Mouse (Mus musculus) midbrain, embryonic 11.5 days (tissue): Measurements from ENCODE around the gene Elobl. TPM values are rescaled to one million over a fixed set of nuclear protein-coding genes. Genes with fewer than 3 reads are reported as not detected.
A peak's percentile ranks its signal among the peaks of the same experiment; 100 is the strongest.

Experiments
- ATAC-seq: fragments of 200-750 bp; cut with Nextera tagmentation; 2 replicates; pipeline ENCODE4 v1.8.0; 2017; ENCODE audit warnings: moderate TSS enrichment, moderate library complexity; ENCODE audit not compliant: low FRiP score
- DNase-seq: peaks from one replicate; pipeline ENCODE4 v3.0.0; 2015; ENCODE audit warnings: low spot score; ENCODE audit errors: missing footprints
- H3K27ac ChIP-seq: fragments of 300-500 bp; sonication (generic); 2 replicates; pipeline ENCODE4 v1.5.1; 2014; ENCODE audit warnings: low read depth, low read length
- H3K27me3 ChIP-seq: fragments of 300-500 bp; sonication (generic); 2 replicates; pipeline ENCODE4 v1.6.1; 2014; ENCODE audit warnings: mild to moderate bottlenecking, low read length, moderate library complexity, mixed read lengths; ENCODE audit not compliant: control insufficient read depth, insufficient read depth
- H3K36me3 ChIP-seq: fragments of 300-500 bp; sonication (generic); 2 replicates; pipeline ENCODE4 v1.6.1; 2014; ENCODE audit warnings: mild to moderate bottlenecking, low read length, moderate library complexity, mixed read lengths; ENCODE audit not compliant: control insufficient read depth, insufficient read depth
- H3K4me1 ChIP-seq: fragments of 300-500 bp; sonication (generic); 2 replicates; pipeline ENCODE4 v1.6.1; 2014; ENCODE audit warnings: low read length; ENCODE audit not compliant: control insufficient read depth, insufficient read depth
- H3K4me2 ChIP-seq: fragments of 300-500 bp; sonication (generic); 2 replicates; pipeline ENCODE4 v1.6.1; 2014; ENCODE audit warnings: mild to moderate bottlenecking, moderate library complexity
- H3K4me3 ChIP-seq: fragments of 300-500 bp; sonication (generic); 2 replicates; pipeline ENCODE4 v1.5.1; 2014; ENCODE audit warnings: low read depth, low read length
- H3K9ac ChIP-seq: fragments of 300-500 bp; sonication (generic); 2 replicates; pipeline ENCODE4 v1.6.1; 2014; ENCODE audit warnings: low read length
- H3K9me3 ChIP-seq: fragments of 300-500 bp; sonication (generic); 2 replicates; pipeline ENCODE4 v1.6.1; 2016; ENCODE audit warnings: low read length; ENCODE audit not compliant: control insufficient read depth
- WGBS: fragments of 180-500 bp; shearing (Covaris S2); extraction: QIAGEN DNeasy Blood & Tissue Kit; methylation state at CpG from one replicate; pipeline ENCODE4 v1.1.7; 2014; 5-methylcytosine and 5-hydroxymethylcytosine counted together
- polyA plus RNA-seq: library from polyadenylated mRNA; unstranded; fragments of >200 nt; fragmentation: Nextera tagmentation; extraction: Ambion mirVana; gene quantifications from 2 replicates; pipeline ENCODE4 v1.2.1, GENCODE M21; 2014

The Elobl gene
- polyA plus RNA-seq, 1 experiment from 2014 or later: not detected

DNA sequence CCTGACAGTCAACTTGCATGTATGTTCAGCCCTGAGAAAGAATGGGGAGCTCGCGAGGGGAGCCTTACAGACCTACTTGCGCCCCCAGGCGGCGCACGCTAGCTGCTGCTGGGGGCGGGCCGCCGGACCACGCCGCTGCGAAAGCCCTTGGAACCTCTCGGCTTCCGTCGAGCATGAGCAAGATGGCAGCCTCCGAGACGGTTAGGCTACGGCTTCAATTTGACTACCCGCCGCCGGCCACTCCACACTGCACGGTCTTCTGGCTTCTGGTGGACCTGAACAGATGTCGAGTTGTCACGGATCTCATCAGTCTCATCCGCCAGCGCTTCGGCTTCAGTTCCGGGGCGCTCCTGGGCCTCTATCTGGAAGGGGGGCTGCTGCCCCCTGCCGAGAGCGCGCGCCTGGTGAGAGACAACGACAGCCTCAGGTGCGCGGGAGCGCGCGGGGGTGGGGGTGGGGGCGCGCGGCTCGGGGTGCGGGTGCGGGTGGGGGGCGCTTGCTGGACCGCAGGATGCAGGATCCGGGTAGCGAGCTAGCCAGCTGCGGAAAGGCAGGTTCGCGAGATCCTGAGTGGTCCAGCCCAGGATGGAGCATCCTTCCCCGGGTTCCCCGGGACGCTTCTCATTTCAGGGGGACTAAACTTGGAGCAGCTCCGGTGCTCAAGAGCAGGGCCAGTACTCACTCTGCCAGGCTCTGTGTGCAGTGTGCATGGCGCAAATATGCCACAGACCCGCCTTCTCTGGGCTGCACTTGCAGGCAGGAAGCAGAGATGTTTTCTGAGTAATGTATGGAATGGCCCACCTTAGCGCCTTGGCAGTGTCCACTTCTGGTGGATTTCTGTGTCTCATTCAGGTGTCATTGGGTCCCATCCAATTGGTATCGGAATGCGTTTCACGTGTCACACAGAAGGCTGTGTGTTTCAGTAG, 7.3 kb upstream of the Elobl start:
- no peaks in the 10 kb centered on the region for H3K27me3 ChIP-seq
- peak overlapping the region; percentile 81 for H3K27ac ChIP-seq
- peak overlapping the region; percentile 84 for H3K9ac ChIP-seq
- peak; percentile 99 for DNase-seq
- WGBS: 1% methylated on average over 60 of the region's 62 CpGs
- H3K9me3 ChIP-seq: no peaks in the 10 kb centered on the region
- peak overlapping the region; percentile 69 for H3K4me2 ChIP-seq
- H3K4me3 ChIP-seq: peak overlapping the region; percentile 70
- ATAC-seq: peak; percentile 90
- H3K4me1 ChIP-seq: peaks cover 5% of the 10 kb centered on the region
- H3K36me3 ChIP-seq: no peaks in the 10 kb centered on the region

DNA sequence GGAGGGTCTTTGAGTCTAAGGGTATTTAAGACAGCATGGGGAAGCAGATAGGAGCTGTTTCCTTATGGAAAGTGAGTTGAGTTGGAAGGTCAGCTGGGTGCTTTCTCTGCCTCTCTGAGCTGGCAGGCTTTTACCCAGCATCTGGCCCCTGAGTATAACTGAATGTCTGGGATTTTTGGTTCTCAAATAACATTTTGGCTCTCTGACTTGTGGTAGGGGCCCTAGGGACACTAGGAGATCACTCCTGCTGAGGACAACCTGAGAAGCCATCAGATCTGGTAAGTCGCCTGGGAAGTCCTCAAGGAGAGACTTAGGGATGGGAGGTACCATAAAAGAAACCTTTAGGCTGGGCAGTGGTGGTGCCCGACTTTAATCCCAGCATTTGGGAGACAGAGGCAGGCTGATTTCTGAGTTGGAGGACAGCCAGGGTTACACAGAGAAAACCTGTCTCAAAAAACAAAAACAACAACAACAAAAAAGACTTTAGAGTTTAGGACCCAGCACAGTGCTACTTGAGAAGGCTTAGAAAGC, 3.5 kb upstream of the Elobl start, which contains the start of gene Coil:
Coil (plus strand) TSS at position 51 of the 531 bp plus-strand sequence.
- WGBS: 36% methylated on average over 2 of the region's 2 CpGs
- Histone ChIP-seq H3K4me1 (peaks cover 5% of the 10 kb centered on the region), H3K9ac (no peak within 1 kb of the TSS), H3K4me2 (no peak within 1 kb of the TSS), H3K36me3 (no peaks in the 10 kb centered on the region), H3K4me3 (no peak within 1 kb of the TSS), H3K9me3 (no peaks in the 10 kb centered on the region), H3K27ac (no peak within 1 kb of the TSS), H3K27me3 (no peaks in the 10 kb centered on the region)
- no peak for DNase-seq
- ATAC-seq: no peak

DNA sequence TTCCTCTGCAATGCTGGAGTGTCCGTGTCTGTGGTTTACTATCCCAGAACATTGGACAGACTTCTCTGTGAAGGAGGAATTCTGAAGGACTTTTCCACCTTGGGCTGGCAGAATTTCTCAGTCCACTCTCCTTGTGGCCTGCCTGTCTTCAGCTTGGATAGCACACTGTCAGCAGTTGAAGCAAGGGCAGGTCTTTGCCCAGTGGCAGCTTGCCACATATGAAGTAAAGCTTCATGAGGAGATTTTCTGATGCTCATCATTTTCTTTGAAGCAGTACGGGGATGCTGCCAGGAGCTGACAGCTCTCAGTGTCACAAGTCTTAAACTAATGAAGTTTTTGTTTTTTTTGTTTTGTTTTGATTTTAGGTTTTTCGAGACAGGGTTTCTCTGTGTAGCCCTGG, 7.9 kb downstream of the Elobl start:
- H3K9me3 ChIP-seq: no peaks in the 10 kb centered on the region
- no peak overlapping the region for H3K27ac ChIP-seq
- no peaks in the 10 kb centered on the region for H3K36me3 ChIP-seq
- H3K4me2 ChIP-seq: no peak overlapping the region
- H3K4me3 ChIP-seq: no peak overlapping the region
- H3K9ac ChIP-seq: no peak overlapping the region
- no peaks in the 10 kb centered on the region for H3K27me3 ChIP-seq
- H3K4me1 ChIP-seq: peaks cover 6% of the 10 kb centered on the region
- DNase-seq: no peak
- ATAC-seq: no peak
- WGBS: 83% methylated on average over 3 of the region's 3 CpGs

DNA sequence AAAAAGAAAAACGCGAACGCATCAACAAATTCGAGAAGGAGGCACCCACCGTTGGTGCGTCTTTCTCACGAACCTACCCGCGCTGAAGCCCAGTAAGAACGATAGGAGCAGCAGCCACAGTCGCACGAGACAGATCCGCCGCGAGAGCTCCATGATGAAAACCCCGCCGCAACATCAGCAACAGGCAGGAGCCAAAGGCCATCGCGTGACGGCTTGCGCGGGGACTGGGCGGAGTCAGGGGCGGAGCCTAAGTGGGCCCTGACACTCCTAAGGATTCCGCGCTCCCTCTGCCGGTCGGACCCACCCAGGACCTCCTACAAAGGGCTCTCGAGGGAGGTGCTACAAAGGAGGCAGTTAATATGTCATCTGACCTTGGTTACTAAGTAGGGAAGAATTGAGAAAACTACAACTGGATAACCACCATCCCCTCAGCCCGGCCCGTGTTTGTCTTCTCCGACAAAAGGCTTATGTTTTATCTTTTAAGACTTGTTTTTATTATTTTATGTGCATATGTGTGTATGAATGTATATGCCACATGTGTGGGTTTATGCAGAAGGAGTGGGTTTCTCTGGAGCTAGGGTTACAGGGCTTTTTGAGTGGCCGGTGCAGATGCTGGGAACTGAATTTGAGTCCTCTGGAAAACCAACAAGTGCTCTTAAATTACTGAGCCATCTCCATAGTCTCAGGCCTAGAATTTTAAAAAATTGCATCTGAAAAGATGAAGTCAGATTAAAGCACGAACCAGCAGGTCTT, 11.3 kb downstream of the Elobl start, which contains the start of gene Scpep1:
Scpep1 (minus strand) TSS at position 249 of the 753 bp plus-strand sequence.
- H3K4me1 ChIP-seq: peaks cover 6% of the 10 kb centered on the region
- 5% methylated on average over 34 of the region's 34 CpGs for WGBS
- H3K4me3 ChIP-seq: peak within 1 kb of the TSS; percentile 47
- ATAC-seq: peak; percentile 98
- H3K27ac ChIP-seq: no peak within 1 kb of the TSS; the same call in 1 of the 2 replicates
- H3K9me3 ChIP-seq: no peaks in the 10 kb centered on the region
- H3K9ac ChIP-seq: peak within 1 kb of the TSS; percentile 60
- no peaks in the 10 kb centered on the region for H3K36me3 ChIP-seq
- DNase-seq: peak; percentile 100
- H3K27me3 ChIP-seq: no peaks in the 10 kb centered on the region
- H3K4me2 ChIP-seq: peak within 1 kb of the TSS; percentile 52

DNA sequence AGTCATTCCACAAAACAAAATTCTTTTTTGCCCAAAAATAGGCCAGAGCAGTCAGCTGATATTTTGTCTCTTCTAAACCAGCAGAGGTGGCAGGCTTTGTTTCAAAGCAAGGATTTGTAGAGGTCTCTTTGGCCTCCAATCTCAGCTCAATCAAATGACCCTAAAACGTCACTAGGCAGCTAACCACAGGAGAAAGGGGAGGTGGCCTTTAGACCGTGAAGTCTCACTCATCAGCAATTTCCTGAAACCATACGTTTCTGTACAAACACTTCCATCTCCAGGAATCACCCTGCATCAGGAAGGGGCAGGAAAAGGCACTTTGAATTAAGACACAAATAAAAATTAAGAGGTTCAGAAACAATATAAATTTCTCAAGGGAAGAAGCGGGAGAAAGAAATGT, 11.9 kb downstream of the Elobl start:
- H3K4me1 ChIP-seq: peaks cover 6% of the 10 kb centered on the region
- no peak overlapping the region; the same call in 1 of the 2 replicates for H3K27ac ChIP-seq
- no peaks in the 10 kb centered on the region for H3K36me3 ChIP-seq
- WGBS: under 1% methylated on average over 4 of the region's 4 CpGs
- H3K9ac ChIP-seq: peak overlapping the region; percentile 60
- DNase-seq (no peak), ATAC-seq (peak; percentile 69)
- no peaks in the 10 kb centered on the region for H3K27me3 ChIP-seq
- peak overlapping the region; percentile 52 for H3K4me2 ChIP-seq
- no peaks in the 10 kb centered on the region for H3K9me3 ChIP-seq
- H3K4me3 ChIP-seq: peak overlapping the region; percentile 47

DNA sequence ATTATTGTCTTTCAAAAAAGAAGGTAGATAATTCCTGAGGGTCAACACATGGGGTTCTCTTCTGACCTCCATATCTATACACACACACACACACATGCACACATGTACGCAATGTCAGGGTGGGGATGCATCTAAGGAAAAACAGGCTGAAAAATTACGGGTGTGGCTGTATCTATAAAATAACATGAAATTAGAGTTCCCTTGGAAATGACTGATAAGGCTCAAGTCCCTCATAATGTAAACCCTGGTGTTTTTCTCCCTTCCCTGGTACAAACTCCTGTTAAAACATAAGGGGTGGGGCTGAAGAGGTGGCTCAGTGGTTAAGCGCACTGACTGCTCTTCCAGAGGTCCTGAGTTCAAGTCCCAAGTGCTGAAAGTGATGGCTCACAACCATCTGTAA, 13.1 kb downstream of the Elobl start:
- DNase-seq: no peak
- H3K9ac ChIP-seq: no peak overlapping the region
- H3K27ac ChIP-seq: no peak overlapping the region
- no peak for ATAC-seq
- H3K4me2 ChIP-seq: peak overlapping the region; percentile 20; the same call in 1 of the 2 replicates
- H3K27me3 ChIP-seq: no peaks in the 10 kb centered on the region
- H3K4me1 ChIP-seq: peaks cover 6% of the 10 kb centered on the region
- H3K4me3 ChIP-seq: no peak overlapping the region
- 97% methylated on average over 3 of the region's 3 CpGs for WGBS
- H3K9me3 ChIP-seq: no peaks in the 10 kb centered on the region
- H3K36me3 ChIP-seq: no peaks in the 10 kb centered on the region

DNA sequence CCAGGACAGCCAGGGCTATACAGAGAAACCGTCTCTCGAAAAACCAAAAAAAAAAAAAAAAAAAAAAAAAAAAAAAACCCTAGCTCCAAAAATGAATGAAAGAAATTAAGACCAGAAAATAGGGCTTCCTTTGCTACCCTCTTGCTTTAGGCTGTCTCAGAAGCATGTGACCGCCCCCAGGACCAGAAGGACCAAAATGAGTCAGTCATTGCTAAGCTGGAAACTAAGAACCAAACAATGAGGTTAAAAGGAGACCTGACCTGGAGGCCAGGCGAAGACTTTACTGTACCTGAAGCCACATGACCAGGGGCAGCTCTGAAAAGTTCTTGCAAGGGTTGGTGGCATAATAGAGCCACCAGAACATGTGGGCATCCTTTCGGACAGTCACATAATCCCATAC, 14.6 kb downstream of the Elobl start:
- peaks cover 6% of the 10 kb centered on the region for H3K4me1 ChIP-seq
- H3K4me3 ChIP-seq: no peak overlapping the region
- no peak overlapping the region for H3K27ac ChIP-seq
- ATAC-seq (no peak), DNase-seq (no peak)
- H3K9me3 ChIP-seq: no peaks in the 10 kb centered on the region
- no peaks in the 10 kb centered on the region for H3K27me3 ChIP-seq
- H3K9ac ChIP-seq: no peak overlapping the region
- no peaks in the 10 kb centered on the region for H3K36me3 ChIP-seq
- 95% methylated on average over 5 of the region's 5 CpGs for WGBS
- no peak overlapping the region for H3K4me2 ChIP-seq

DNA sequence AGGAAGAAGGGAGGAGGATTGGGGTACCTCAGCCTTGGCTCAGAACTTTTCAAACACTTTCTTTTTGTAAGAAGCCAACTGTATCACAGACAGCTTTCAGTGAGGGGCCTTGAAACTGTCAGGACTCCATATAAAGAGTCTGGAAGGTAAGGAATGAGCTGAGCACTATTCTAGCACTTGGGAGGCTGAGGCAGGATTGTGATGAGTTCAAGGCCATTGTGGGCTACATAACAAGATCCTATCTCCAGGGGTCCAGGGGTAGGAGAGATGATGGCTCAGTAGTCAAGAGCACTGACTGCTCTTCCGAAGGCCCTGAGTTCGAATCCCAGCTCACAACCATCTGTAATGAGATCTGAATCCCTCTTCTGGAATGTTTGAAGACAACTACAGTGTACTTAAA, 15.2 kb downstream of the Elobl start:
- no peak overlapping the region for H3K27ac ChIP-seq
- WGBS: 94% methylated on average over 2 of the region's 2 CpGs

More for the DNA sequence above, 15.2 kb downstream of the Elobl start:
- Histone ChIP-seq H3K9ac (no peak overlapping the region), H3K4me3 (no peak overlapping the region), H3K9me3 (no peaks in the 10 kb centered on the region), H3K4me1 (peaks cover 6% of the 10 kb centered on the region), H3K4me2 (no peak overlapping the region), H3K27me3 (no peaks in the 10 kb centered on the region), H3K36me3 (0 out of 2 replicates have a peak, but pooled peaks cover 3% of the 10 kb centered on the region)
- no peak for DNase-seq
- ATAC-seq: no peak
